Mouse (Mus musculus) C2C12 (cell line): ENCODE data around the gene Mrvi1.

Source experiments
- CEBPB ChIP-seq: IDR thresholded peaks from one replicate; pipeline ENCODE4 v1.6.1; 2011; ENCODE audit warnings: low read depth, mild to moderate bottlenecking, control low read depth, moderate library complexity
- CTCF ChIP-seq: IDR thresholded peaks from one replicate; pipeline ENCODE4 v1.5.1; 2011; ENCODE audit not compliant: control insufficient read depth, insufficient read depth, insufficient read length
- FOSL1 ChIP-seq: IDR thresholded peaks from one replicate; pipeline ENCODE4 v1.8.0; 2011; ENCODE audit warnings: mild to moderate bottlenecking, low read length; ENCODE audit not compliant: poor library complexity, insufficient read depth, severe bottlenecking
- MAX ChIP-seq: IDR thresholded peaks from one replicate; pipeline ENCODE4 v1.6.1; 2011; ENCODE audit warnings: mild to moderate bottlenecking, control low read depth
- MYOG ChIP-seq: IDR thresholded peaks from one replicate; pipeline ENCODE4 v1.6.1; 2011; ENCODE audit not compliant: control insufficient read depth, insufficient read length; ENCODE audit errors: extremely low read depth

DNA sequence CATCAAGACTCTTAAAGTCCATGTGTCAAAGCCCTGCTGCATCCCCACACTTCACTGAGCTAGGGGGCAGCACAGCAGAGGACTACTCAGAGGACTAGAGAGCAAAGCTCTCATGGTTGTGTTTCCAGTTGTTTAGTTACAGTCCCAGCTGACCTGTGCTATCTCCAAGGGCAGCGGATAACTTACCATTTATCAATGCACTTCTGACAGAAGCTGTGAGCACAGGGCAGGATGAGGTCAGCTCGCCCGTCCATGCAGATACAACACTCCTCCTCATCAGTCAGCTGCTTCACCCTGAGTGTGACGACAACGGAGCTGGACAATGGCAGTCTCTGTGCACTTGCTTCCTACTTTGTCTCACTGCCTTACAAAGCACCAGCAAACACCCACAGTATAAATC is 161.2 kb downstream of the Mrvi1 start:
- TF ChIP-seq CTCF (no peak), MAX (no peak), FOSL1 (no peak), CEBPB (no peak), MYOG (no peak)
